Mouse (Mus musculus) embryonic fibroblast, embryonic 13.5 days (primary cell): ENCODE results near the gene Ubash3b. TPM values are rescaled to one million over a fixed set of nuclear protein-coding genes. Genes with fewer than 3 reads are reported as not detected.

Experiments used
- H3K27ac ChIP-seq: 2 replicates; pipeline ENCODE4 v1.5.1; 2012; ENCODE audit warnings: low read length, control low read depth, inconsistent platforms; ENCODE audit not compliant: insufficient read depth
- H3K4me1 ChIP-seq: 2 replicates; pipeline ENCODE4 v1.6.1; 2011; ENCODE audit warnings: low read length; ENCODE audit not compliant: control insufficient read depth, insufficient read depth
- H3K4me3 ChIP-seq: 2 replicates; pipeline ENCODE4 v1.5.1; 2011; ENCODE audit warnings: mild to moderate bottlenecking, control low read depth, low read length; ENCODE audit not compliant: insufficient read depth
- CTCF ChIP-seq: IDR thresholded peaks from 2 replicates; pipeline ENCODE4 v1.5.1; 2011; ENCODE audit warnings: mild to moderate bottlenecking, control low read depth, low read length, moderate library complexity, borderline replicate concordance; ENCODE audit not compliant: insufficient read depth
- POLR2A ChIP-seq: IDR thresholded peaks from 2 replicates; pipeline ENCODE4 v1.6.1; 2011; ENCODE audit warnings: low read depth, mild to moderate bottlenecking, control low read depth, low read length, moderate library complexity
- polyA plus RNA-seq: library from polyadenylated mRNA; stranded (reverse); fragments of >200 nt; gene quantifications from 2 replicates; pipeline ENCODE4 v1.2.4, GENCODE M21; 2011; ENCODE audit warnings: low read depth; ENCODE audit not compliant: missing spikeins, insufficient read length

Ubash3b gene
- polyA plus RNA-seq, 1 experiment, result 4.2 TPM

GRCm38 (mm10) chr9:41121701-41122354, 39.7 kb downstream of the Ubash3b start:
- Histone ChIP-seq H3K4me1 (no peaks in the 10 kb centered on the region), H3K4me3 (no peak overlapping the region), H3K27ac (no peak overlapping the region)
- no peak for TF ChIP-seq CTCF
- TF ChIP-seq POLR2A, result no peak

GRCm38 (mm10) chr9:41119958-41120357, 41.5 kb downstream of the Ubash3b start:
- H3K4me1 ChIP-seq, result no peaks in the 10 kb centered on the region
- no peak for TF ChIP-seq POLR2A
- TF ChIP-seq CTCF, result no peak
- no peak overlapping the region for H3K27ac ChIP-seq
- H3K4me3 ChIP-seq, result no peak overlapping the region

- TF ChIP-seq POLR2A, result no peak
- TF ChIP-seq CTCF, result no peak
- Histone ChIP-seq H3K4me1 (no peaks in the 10 kb centered on the region), H3K27ac (no peak overlapping the region), H3K4me3 (no peak overlapping the region)
Observed at GRCm38 (mm10) chr9:41118065-41118464, 43.4 kb downstream of the Ubash3b start.

GRCm38 (mm10) chr9:41116126-41116525, 45.4 kb downstream of the Ubash3b start:
- no peak overlapping the region for H3K27ac ChIP-seq
- H3K4me3 ChIP-seq, result no peak overlapping the region
- TF ChIP-seq CTCF, result no peak
- TF ChIP-seq POLR2A, result no peak
- no peaks in the 10 kb centered on the region for H3K4me1 ChIP-seq

GRCm38 (mm10) chr9:41114367-41114766, 47.1 kb downstream of the Ubash3b start:
- TF ChIP-seq CTCF, result no peak
- Histone ChIP-seq H3K27ac (no peak overlapping the region), H3K4me3 (no peak overlapping the region), H3K4me1 (no peaks in the 10 kb centered on the region)

GRCm38 (mm10) chr9:41109749-41110148, 51.7 kb downstream of the Ubash3b start:
- H3K27ac ChIP-seq, result no peak overlapping the region
- TF ChIP-seq CTCF (no peak), POLR2A (no peak)
- H3K4me1 ChIP-seq, result peaks cover 15% of the 10 kb centered on the region
- no peak overlapping the region for H3K4me3 ChIP-seq

GRCm38 (mm10) chr9:41108324-41109180, 52.9 kb downstream of the Ubash3b start:
- Histone ChIP-seq H3K27ac (no peak overlapping the region), H3K4me1 (peaks cover 15% of the 10 kb centered on the region), H3K4me3 (no peak overlapping the region)
- no peak for TF ChIP-seq CTCF
- TF ChIP-seq POLR2A, result no peak

GRCm38 (mm10) chr9:41105201-41105643, 56.3 kb downstream of the Ubash3b start:
- H3K27ac ChIP-seq, result no peak overlapping the region
- no peak overlapping the region for H3K4me3 ChIP-seq
- H3K4me1 ChIP-seq, result peaks cover 23% of the 10 kb centered on the region
- TF ChIP-seq POLR2A (no peak), CTCF (no peak)

GRCm38 (mm10) chr9:41103722-41104121, 57.8 kb downstream of the Ubash3b start:
- peaks cover 23% of the 10 kb centered on the region for H3K4me1 ChIP-seq

GRCm38 (mm10) chr9:41102613-41103012, 58.9 kb downstream of the Ubash3b start:
- no peak for TF ChIP-seq POLR2A
- no peak for TF ChIP-seq CTCF
- H3K4me1 ChIP-seq, result peaks cover 20% of the 10 kb centered on the region
- no peak overlapping the region for H3K27ac ChIP-seq
- H3K4me3 ChIP-seq, result no peak overlapping the region

More at GRCm38 (mm10) chr9:41103722-41104121, 57.8 kb downstream of the Ubash3b start:
- no peak overlapping the region for H3K27ac ChIP-seq
- TF ChIP-seq POLR2A, result no peak
- no peak for TF ChIP-seq CTCF
- no peak overlapping the region for H3K4me3 ChIP-seq
